Mouse (Mus musculus) left cerebral cortex, adult 2 months (tissue): Measurements from ENCODE around the gene Kif26b. TPM values are rescaled to one million over a fixed set of nuclear protein-coding genes. Genes with fewer than 3 reads are reported as not detected.
A peak's percentile ranks its signal among the peaks of the same experiment; 100 is the strongest.

Experiments used
- DNase-seq, 2 experiments: peaks; one replicate each; pipeline ENCODE4 v3.0.0; 2021 to 2022; ENCODE audit warnings: low spot score in 2 of 2, mixed read lengths in 1 of 2; ENCODE audit errors: extremely low spot score in 1 of 2
- H3K27ac ChIP-seq: fragments of 200-600 bp; 2 replicates; pipeline ENCODE4 v1.8.1; 2022
- H3K4me3 ChIP-seq: fragments of 200-600 bp; 2 replicates; pipeline ENCODE4 v1.8.1; 2022
- CTCF ChIP-seq: fragments of 200-600 bp; IDR thresholded peaks from 2 replicates; pipeline ENCODE4 v1.8.1; 2022; ENCODE audit warnings: antibody characterized with exemption, mild to moderate bottlenecking, moderate library complexity
- intact Hi-C: fragments of 180-260 bp; cut with DNase I; formaldehyde crosslinking; loops from one replicate; pipeline ENCODE4 v1.15.1; 2025
- long read RNA-seq, 2 experiments: library from polyadenylated mRNA; stranded (forward); transcript quantifications; one replicate each; pipeline ENCODE4 v2.0.0; 2021; ENCODE audit warnings: borderline mapping rate in 2 of 2
- total RNA-seq, 2 experiments: library from RNA; stranded (reverse); gene quantifications; 2 replicates each; pipeline ENCODE4 v1.2.3; 2021

The Kif26b gene
- total RNA-seq: 10 to 100 TPM in 1 of 2 experiments, 1 to 10 TPM in 1; 8.3 to 10.5 TPM
- long read RNA-seq, experiment 1, partial matches to known transcripts: 1 of 6 reads
- long read RNA-seq, experiment 1, other reads (novel, unspliced or antisense): 5 of 6 reads
- long read RNA-seq, experiment 2, partial matches to known transcripts: 1 of 4 reads
- long read RNA-seq, experiment 2, other reads (novel, unspliced or antisense): 3 of 4 reads

- H3K4me3 ChIP-seq: peak within 1 kb of the TSS; percentile 58
- peak; percentile 45 to 57 for DNase-seq
- TF ChIP-seq CTCF: no peak
- peak within 1 kb of the TSS; percentile 79 for H3K27ac ChIP-seq
- intact Hi-C loops: loop anchor here (1.0 to 5.0 kb wide), 3 partner anchors 160 to 614 kb away; no protein-coding TSS in a partner anchor
Measured at GRCm38 (mm10) chr1:178528431-178529351, at the start of gene Kif26b. Kif26b (plus strand) TSS chr1:178529125.

DNA sequence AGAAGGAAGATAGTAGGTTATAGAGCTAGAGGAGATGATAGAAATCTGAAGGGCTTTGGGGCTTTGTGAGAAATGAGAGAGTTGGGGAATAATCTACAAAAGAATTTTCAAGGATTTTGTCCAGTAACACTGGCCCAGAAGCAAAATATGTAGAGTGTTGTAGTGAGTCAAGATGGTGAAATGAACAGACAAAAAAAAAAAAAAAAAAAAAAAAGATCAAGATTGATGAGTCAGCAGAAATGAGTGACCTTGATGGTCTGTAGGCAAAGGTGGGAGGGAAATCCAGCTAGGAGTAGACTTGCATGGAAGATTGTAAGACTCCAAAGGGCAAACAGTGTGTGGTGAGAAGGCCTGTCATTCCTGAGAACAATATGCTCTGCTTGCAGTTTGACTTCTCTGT is 45.1 kb upstream of the Kif26b start:
- intact Hi-C loops: no loop called here
- no peak for TF ChIP-seq CTCF
- Histone ChIP-seq H3K27ac (no peak overlapping the region), H3K4me3 (no peak overlapping the region)
- no peak for DNase-seq

GRCm38 (mm10) chr1:178485138-178485867 is 43.6 kb upstream of the Kif26b start:
- no peak overlapping the region for H3K4me3 ChIP-seq
- no peak for DNase-seq
- intact Hi-C loops: no loop called here
- H3K27ac ChIP-seq: no peak overlapping the region
- no peak; the same call in 1 of the 2 replicates for TF ChIP-seq CTCF

DNA sequence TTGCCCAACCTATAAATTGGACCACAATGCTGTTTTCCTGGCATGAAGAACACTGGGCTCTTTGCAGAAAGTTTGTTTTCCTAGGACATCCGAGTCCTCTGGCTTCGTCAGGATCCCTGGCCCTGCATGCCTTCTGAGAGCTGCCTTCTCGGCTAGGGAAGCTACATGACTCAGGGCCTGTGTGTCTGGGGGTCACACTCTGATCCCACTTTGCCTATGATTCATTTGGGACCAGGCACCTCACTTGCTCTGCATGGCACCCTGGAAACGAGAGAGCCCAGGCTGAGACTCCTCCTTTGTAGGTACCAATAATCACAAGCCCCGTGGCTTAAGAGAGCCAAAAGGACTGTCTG is 43.1 kb upstream of the Kif26b start:
- intact Hi-C loops: no loop called here
- TF ChIP-seq CTCF: no peak
- H3K27ac ChIP-seq: no peak overlapping the region
- no peak overlapping the region for H3K4me3 ChIP-seq
- no peak for DNase-seq

DNA sequence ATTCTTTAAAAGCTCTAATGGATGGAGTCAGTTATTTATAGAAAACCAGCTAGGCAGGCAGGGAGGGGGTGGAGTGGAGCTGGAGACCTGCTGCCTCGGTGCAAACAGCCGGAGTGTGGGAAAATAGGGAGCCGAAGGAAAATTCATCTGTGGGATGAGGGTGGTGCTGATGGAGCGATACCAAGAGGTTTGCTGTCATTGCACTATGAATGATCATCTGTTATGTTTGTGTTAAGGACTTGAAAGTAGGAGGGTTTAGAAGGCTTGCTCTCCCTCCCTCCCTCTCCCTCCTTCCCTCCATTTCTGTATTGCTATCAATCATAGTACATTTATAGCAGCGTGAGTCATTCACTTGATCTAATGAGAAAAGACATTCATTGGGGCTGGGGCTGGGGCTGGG is 42.1 kb upstream of the Kif26b start:
- H3K27ac ChIP-seq: peak overlapping the region; percentile 19; the same call in 1 of the 2 replicates
- no peak for TF ChIP-seq CTCF
- H3K4me3 ChIP-seq: no peak overlapping the region
- peak; percentile 28 to 56 for DNase-seq
- intact Hi-C loops: no loop called here

- no peak overlapping the region for H3K27ac ChIP-seq
- DNase-seq: no peak
Measured at GRCm38 (mm10) chr1:178489127-178489526, 39.8 kb upstream of the Kif26b start.

DNA sequence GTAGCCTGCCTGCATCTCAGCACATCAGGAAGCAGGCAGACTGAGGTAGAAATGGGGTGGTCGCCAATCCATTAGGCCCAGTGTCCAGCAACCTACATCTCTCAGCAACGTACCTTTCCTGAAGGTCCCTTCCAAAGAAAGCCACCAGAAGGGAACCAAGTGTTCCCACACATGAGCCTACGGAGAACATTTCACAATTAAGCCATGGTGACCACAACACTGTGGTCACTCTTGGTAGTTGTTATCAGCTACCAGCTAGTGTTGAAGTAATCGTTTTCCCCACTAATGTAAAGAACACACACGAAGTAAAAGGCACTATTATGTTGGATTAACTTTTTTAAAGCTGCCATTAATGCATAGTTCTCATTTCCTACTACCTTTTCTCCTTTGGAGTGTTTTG is 37.2 kb upstream of the Kif26b start:
- Histone ChIP-seq H3K4me3 (no peak overlapping the region), H3K27ac (no peak overlapping the region)
- intact Hi-C loops: no loop called here
- no peak for DNase-seq
- no peak for TF ChIP-seq CTCF

More at GRCm38 (mm10) chr1:178489127-178489526, 39.8 kb upstream of the Kif26b start:
- no peak overlapping the region for H3K4me3 ChIP-seq
- no peak for TF ChIP-seq CTCF
- intact Hi-C loops: no loop called here

GRCm38 (mm10) chr1:178492493-178492892 is 36.4 kb upstream of the Kif26b start:
- DNase-seq: no peak
- intact Hi-C loops: no loop called here
- no peak for TF ChIP-seq CTCF
- Histone ChIP-seq H3K4me3 (no peak overlapping the region), H3K27ac (no peak overlapping the region)

GRCm38 (mm10) chr1:178496186-178496585 is 32.7 kb upstream of the Kif26b start:
- Histone ChIP-seq H3K4me3 (no peak overlapping the region), H3K27ac (no peak overlapping the region)
- DNase-seq: no peak
- TF ChIP-seq CTCF: no peak
- intact Hi-C loops: no loop called here

GRCm38 (mm10) chr1:178496841-178497240 is 32.1 kb upstream of the Kif26b start:
- intact Hi-C loops: no loop called here

GRCm38 (mm10) chr1:178506938-178507337 is 22.0 kb upstream of the Kif26b start:
- Histone ChIP-seq H3K27ac (no peak overlapping the region), H3K4me3 (no peak overlapping the region)
- intact Hi-C loops: no loop called here
- no peak for DNase-seq
- no peak for TF ChIP-seq CTCF

More at GRCm38 (mm10) chr1:178496841-178497240, 32.1 kb upstream of the Kif26b start:
- peak in 1 of 2 experiments; percentile 18 for DNase-seq
- H3K27ac ChIP-seq: no peak overlapping the region
- H3K4me3 ChIP-seq: no peak overlapping the region
- peak; percentile 56 for TF ChIP-seq CTCF
